Mouse (Mus musculus) adrenal gland, adult 8-10 months (tissue): ENCODE data around the gene Shisa6. TPM values are rescaled to one million over a fixed set of nuclear protein-coding genes. Genes with fewer than 3 reads are reported as not detected.
"Not testable (repeated sequence)": the region's sequence is repeated elsewhere in the genome, so short reads cannot be mapped to it uniquely, and the experiment has no call there.

Experiments
- DNase-seq: peaks from one replicate; pipeline ENCODE4 v3.0.0; 2022
- total RNA-seq, 4 experiments: library from RNA; stranded (reverse); gene quantifications; 2 replicates each; pipeline ENCODE4 v1.2.4; 2022

The Shisa6 gene
- total RNA-seq, 4 experiments from 2014 or later, result 0.15 to 1.0 (median 0.61) TPM

DNA sequence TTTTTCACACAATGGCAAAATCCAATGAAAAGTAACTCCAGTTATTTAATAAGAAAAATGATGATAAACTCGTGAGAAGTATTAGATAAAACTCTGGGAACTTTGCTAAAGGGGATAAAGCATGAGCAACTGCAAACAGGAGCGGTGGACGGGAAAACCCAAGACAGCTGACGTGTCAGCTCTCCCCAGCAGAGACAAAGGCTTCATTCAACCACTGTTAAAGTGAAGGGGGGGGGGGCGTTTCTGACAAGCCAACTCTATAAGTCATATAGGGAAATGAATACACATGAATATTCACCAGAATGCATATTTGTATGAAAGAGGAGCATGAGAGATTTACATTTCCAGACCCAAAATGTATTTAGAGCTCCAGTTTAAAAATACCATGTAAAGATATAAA lies 83.1 kb downstream of the Shisa6 start:
- no peak for DNase-seq

DNA sequence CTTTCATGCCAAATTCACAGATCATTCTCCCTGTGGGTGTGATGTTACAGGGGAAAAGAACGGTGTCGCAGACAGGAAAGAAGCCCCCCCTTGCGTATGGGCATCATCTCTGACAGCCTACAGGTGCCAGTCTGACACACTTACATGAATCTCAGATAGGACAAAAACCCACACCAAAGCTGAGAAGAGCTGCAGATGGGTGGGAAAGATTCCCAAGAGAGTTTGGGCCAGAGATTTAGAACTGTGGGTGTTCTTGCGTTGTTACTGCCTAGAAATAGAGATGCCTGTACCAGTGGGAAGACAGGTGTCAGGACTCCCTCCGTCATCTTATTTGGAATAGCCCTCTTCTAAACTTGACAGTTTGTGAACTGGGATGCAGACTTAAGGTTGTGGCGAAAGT lies 99.6 kb downstream of the Shisa6 start:
- DNase-seq, result no peak

DNA sequence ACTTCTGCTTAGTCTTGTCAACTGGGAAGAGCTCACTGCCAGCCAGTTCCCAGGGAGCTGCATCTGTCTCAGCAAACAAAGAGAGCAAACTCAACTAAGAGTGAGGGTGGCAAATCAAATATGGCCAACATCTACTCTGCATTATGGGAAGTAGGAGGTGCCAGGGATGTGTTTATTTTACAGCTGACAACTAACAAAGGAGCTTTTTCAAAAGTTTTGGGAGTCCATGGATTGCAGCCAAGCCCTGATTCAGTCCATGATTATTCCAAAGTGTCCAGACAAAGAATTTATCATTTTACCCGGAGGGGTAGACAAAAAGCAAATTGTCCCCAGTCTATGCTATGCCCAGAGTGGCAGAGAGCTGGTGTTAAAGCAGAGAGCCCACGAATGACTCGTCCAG lies 107.5 kb downstream of the Shisa6 start:
- no peak for DNase-seq

DNA sequence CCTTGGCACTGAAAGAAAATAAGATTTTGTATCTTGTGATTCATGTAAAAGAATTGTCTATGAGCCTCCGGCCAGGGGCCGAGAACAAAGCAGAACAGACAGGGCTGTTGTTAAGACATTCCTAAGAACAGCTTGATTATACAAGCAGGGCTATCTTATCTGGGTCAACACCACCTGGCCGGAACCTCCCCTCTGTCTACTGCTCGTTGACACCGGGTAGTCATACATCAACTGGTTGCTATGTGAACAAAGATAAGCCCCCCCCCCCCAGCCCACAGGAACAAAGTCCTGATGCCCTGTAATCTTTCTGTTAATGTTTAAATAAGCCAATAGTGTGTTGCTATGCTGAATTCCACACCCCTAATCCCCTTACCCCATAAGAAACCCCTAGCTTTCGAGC lies 117.0 kb downstream of the Shisa6 start:
- DNase-seq, result not testable (repeated sequence)

DNA sequence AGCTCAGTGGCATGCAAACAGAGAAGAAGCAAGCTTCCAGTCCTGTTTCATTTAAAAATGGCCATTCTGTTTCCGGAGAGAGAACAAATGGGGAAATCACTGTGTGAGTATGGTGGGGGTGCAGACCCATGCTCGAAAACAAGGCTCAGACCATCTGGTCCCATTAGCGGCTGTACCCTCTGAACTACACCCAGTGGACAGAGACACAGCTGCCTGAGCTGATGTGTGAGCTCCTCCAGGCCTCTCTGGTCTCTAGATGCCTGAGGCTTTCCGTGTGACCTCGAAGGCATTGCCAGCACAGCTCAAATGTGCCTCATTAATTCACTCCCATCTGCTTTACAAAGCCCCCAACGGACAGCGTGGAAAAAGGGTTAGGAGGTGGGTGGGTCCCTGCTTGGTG lies 125.7 kb downstream of the Shisa6 start:
- DNase-seq, result no peak

DNA sequence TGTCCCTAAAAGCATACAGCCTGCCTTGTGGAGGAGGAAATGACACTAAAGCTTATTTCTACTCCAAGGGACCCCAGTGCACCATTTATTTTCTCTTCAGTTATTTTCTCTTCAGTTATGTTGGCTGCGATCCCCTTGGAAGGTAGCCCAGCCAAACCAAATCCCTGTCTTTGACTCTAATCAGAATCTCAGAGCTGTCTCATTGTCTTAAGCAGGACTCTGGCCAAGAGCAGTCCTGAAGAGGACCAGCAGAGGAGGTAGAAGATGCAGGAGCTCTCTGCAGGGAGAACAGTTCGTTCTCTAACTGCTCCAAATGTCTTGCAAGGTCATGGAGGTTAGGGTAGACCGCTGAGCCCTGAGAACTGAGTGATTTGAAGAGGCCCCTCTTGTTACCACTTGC lies 138.2 kb downstream of the Shisa6 start:
- DNase-seq, result no peak

DNA sequence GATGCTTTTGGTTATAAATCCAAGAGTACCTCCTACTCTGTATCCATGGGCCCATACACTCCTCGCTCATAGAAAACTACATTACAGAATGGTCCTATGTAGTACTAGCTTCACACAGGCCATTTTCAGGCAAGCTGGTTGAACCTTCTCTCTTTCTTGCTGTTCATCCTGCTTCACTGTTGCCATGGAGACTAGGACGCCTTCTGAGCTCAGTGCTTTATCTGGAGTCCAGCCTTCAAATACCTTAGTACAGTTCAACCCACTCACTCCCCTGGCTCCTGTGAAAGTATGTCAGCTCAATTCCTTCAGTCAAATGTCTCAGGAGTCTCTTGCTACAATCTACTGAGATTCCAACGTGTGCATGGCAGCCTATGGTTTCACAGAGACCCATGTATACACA lies 154.0 kb downstream of the Shisa6 start:
- no peak for DNase-seq

DNA sequence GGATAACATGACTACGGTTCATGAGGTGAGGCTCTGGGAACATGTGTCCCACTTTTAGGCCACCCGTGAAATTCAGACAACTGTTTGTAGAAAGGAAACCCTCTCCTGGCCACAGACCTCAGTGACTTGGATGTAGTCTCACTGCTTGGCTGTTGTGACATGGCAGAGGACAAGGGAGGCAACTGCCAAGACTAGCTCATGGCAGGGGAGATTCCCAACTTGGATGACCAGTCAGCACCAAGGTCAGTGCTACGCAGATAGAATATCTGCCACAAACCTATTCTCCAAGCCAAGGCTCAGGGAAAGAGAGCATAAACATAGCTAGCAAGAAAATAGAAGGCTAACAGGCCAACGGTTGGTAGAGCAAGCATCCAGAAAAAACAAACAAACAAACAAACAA lies 156.0 kb downstream of the Shisa6 start:
- DNase-seq, result no peak

DNA sequence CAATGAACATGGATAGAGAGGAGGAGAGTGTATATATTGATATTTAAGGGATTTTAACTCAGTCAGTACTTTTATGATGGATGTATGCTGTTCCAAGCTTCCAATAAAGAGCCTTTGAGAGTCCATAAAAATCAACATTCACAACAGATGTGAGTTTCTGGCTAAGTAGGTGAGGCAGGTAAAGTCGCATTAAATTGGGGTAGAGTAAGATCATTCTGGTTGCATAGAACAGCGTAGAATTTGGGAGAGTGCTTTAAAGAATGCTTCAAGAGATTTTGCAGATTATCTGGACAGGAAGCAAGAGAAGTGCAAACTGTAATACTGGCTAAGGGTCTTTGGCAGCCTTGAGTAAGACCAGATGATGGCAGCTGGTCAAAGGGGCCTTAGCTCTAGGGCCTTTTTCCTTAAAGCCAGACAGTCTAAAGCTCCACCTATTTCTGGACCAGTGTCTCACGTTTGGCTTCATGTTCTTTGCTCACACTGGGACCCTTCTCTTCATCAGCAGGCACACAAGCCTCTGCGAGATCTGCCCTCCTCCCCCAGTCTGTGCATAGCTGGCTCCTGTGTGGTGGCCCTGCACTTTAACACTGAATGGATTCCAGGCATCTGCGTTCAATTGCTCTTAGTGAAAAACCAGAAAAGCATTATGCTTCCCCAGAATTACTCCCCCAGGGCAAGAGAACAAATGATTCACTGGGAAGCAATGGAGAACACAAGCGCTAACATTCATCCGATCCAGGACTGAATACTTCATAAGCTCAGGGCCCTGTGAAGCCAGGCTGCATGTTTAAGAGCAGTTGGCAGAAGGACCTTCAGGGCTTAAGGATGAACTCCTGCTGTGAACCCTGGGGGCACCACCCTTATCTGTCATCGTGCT lies 158.7 kb downstream of the Shisa6 start:
- DNase-seq, result no peak

DNA sequence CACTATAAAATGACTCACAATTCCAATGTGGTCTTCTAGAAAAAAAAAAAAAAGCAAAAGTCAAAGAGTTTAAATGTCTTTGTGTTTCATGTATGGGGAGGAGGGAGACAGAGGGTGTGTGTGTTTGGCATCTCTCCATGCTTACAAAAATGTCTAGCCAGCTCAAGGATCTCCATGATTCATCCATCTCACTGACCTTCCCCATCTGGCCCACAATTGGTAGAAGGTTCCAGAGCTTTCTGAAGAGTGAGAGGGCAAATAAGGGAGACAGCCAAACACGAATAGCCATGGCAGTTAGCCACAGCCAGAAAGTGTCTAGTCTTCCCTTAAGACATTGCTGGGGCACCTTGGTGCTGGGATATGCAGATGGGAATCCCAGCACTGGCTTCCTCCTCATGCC lies 166.0 kb downstream of the Shisa6 start:
- DNase-seq, result peak; percentile 11

DNA sequence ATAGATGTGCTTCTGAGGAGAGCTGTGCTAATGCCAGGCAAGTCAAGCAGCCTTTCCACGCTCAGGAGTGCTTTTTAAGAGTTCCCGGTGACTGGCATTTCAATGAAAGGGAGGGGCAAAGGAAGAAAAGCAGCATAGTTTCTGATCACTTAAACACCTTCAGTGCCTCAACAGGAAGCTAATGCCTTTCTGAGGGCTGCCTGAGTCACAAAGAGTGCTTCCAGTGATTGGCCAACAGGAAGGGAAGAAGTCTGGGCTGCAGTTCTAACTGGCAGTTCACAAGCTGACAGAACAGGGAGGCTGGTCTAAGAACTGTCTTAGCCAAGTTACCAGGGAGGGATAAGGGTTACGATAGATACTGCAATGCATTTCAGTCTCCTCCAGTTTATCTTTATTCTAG lies 180.9 kb downstream of the Shisa6 start:
- DNase-seq, result no peak

DNA sequence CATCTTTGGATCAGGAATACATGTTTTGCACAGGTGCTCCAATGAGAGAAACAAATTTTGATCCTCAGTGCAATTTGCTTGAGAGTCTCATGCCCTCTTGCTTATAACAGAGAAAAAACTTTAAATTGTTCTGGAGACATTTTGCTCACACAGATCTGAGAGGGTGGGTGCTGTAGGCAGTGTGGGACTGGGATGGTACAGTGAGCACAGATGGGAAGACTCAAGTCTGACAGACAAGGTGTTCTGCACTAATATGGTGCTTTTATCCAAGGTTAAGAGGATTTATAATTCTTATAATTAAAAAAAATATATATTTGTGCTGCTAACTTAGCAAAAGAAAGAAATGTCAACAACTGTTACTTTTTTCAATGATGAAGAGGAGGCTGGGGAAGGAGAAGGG lies 189.5 kb downstream of the Shisa6 start:
- no peak for DNase-seq

DNA sequence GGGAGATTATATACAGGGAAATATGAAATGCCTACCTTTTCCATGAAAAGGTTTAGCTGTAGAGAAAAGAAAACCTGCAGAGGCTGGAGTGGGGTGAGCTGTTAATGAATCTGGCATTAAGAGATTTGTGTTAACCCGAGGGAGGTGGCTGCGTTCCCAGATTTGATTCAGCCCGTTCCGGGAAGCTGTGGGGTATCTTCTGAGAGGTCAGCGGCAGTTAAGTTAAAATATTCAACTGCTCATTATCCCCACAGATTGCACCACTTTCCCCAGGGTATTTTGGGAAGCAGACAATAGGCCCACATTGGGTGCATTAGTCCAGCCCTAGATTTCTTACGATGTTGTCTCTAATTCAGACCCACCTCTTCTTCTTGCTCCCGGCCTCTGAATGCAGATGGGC lies 213.0 kb downstream of the Shisa6 start:
- DNase-seq, result no peak

DNA sequence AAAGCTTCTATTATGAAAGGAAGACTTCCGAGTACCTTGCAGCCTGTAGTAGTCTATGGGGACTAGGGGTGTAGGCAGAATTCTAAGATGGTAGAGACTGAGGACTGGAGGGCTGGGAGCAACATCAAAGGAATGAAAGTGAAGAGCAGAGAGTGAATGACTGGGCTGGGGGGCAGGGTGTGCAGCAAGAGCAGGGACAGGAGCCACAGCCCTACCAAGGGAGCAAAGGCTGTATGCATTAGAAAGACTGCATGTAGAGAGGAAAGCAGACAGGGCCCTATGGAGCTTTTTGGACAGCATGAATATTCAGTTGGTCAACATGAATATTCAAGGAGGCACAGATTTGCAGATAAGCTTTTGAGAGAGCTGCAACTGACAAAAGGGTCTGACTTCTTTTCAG lies 221.4 kb downstream of the Shisa6 start:
- no peak for DNase-seq

DNA sequence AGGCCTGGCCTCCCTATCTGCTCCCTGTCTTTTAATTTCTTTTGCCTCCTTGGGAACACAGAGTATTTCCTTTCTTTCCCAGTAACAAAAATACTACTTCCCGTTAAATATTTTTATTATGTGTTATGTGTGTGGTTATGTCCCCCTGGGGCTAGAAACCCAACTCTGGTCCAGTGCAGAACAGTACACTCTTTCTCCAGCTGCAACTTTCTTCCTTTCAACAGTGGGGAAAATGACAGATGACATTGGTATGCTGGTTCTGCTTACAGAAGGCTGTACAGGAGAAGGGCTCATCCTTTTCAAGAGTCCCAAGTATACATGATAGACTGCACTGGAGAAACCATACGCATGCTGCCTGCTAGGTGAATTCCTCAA lies 251.1 kb downstream of the Shisa6 start:
- DNase-seq, result no peak

DNA sequence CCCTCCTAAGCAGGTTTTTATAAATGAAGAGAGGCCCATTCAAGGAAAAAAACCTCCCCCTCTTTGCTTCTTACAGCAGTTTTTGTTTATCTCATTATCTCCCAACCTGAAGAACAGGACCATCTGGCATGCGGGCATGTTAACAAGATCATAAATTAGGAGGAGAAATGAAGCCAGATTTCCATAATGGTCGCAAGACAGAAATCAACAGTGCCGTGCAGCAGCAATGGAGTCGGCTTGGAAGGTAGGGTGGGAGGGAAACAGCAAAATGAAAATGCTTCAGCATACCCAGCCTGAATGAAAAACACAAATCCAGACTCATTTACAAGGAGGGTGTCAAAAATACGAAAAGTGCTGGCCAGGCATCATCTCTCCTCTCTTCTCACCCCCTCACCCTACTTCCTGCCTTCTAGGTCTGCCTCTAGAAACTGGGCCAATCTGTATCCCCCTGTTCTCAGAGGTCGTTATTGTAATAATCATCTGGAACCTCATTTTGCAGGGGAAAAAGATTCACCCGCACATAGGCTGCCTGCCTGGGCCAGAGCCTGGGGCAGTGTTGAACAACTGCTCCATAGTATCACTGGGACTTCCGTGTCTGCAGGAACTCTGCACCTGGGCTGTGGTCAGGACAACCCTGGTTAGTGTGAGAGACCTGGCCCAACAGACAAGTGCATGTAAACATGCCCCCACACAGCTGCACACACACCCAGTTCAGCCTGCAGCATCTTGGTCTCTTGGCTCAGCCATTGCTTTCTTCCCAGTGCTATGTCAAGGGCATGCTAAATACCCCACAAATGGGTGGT lies 251.7 kb downstream of the Shisa6 start:
- DNase-seq, result no peak

DNA sequence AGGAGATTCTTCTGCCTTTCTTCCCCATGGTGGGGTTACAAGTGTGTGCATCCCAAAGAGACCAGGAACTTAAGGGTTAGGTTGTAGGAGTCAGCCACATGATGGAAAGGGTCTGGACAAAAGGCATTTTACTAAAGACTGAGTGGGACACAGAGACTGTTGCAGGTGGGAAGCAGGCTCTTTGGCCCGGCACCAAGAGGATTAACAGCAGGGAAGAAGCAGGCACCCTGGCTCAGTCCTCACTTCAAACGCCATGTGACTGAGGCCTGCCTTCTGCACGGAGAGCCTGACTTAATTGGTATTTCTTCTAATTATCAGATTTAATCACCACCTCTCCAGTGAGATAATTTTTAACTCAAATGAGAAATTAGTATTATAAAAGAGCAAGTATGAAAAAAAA lies 258.7 kb downstream of the Shisa6 start:
- DNase-seq, result no peak

DNA sequence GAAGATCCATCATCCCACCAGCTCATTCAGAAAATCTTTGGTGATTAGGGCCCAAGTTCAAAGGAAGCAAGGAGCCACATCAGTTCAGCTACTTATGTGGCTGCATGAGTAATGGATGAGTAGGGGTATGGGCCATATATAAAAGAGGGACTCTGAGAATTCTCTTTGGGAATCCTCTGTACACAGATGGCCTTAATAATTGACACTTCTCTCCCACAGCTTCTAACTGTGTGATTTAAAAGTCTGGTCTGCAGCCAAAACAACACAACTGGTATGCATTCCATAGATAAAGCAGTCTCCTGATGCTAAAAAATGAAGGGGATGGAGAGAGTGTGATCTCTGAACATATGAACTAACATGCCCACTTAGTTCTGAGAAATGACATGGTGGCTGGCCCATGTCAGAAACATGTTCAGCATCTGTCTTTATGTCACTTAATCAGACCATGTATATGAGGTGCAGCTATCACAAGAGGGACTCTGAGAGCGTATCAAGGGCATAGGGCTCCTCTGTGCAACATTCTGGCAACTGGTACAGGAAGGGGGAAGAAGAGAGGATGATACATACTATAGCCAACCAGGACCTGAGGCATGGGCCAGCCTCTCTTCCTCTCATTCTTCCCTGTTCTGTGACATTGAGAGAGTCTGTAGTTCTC lies 260.3 kb downstream of the Shisa6 start:
- no peak for DNase-seq

DNA sequence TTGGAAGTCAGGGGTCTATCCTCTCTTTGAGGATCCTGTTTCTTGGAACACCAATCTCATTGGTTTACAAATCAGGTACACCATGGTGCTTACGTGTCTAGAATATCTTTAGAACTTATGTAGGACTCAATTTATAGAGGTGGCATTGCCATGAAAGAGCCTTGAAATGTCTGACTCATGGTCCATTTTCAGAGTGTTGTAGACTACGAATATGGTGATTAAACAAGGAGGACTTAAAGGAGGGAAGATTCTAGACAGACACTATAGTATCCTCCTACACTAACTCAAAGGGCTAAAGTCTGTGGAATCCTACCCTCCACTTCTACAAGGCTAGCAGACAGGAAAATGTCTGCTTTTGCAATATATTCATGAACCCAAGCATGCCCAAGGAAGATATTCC lies 265.6 kb downstream of the Shisa6 start:
- no peak for DNase-seq

DNA sequence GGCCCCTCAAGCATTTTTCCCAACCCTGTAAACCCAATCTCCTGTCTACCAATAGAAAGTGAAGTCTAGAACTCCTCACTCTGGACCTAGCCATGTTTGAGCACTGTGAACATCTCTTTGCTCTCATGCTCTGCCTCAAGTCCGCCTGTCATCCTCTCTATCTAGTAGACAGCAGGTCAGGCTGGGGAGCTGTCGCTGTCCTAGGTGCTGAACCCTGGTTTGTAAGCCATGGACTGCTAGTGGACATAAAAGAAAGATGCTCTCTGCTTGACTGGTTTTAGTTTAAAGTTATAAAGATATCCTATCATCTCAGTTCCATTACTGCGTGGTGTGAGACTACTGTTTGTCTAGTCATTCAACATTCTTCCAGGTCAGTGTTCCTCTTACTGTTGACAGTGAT lies 266.9 kb downstream of the Shisa6 start:
- DNase-seq, result peak; percentile 6

DNA sequence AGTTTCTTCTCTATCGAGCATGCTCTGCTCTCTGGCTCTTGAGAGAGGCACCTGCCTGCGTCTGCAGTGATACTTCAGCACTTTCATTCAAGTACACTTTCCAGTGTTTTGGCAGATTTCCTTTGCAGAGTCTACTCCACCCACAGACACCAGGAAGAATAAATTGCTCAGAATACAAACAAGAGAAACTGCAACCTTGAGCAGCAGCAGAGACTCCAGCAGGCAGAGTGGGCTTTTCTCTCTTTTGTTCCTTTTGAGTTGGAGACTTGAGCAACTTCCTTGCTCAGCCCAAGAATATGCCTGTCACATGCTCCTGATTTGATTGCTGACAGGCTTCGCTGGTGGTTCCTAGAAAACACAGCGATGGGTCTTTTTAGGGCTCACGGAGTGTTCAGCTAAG lies 278.6 kb downstream of the Shisa6 start:
- DNase-seq, result no peak

DNA sequence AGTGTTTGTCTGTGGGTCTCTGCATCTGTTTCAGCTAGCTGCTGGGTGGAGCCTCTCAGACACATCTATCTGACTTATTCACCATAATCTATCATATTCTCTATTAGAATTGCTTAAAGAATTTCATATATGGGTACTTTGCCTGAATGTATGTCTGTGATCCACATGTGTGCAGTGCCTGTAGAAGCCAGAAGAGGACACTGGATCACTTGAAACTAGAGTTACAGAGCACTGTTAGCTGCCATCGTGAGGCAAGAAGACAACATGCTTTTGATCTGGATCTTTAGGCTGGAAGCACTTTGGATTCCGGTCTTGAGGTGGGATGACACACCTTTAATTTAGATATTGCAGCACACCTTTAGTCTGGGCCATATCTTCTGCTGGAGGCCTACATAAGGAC lies 289.2 kb downstream of the Shisa6 start:
- no peak for DNase-seq

DNA sequence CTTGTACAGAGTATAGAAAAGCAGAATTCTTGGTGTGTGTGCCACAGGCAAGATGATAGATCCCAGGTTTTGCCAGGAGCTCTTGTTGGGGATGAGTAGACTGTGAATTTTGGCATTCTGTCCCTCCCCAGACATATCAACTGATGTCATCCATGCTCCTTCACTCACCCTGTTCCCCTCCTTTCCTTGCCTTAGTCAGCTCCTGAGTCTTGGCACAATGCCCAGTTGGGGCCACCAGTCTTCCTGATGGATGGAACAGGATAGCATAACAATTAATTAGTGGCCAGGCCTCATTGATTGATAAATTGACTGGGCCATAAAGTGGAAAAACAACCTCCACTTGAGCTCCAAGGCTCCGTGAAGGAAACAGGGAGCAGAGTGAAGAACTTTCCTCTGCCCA lies 292.9 kb downstream of the Shisa6 start:
- no peak for DNase-seq

DNA sequence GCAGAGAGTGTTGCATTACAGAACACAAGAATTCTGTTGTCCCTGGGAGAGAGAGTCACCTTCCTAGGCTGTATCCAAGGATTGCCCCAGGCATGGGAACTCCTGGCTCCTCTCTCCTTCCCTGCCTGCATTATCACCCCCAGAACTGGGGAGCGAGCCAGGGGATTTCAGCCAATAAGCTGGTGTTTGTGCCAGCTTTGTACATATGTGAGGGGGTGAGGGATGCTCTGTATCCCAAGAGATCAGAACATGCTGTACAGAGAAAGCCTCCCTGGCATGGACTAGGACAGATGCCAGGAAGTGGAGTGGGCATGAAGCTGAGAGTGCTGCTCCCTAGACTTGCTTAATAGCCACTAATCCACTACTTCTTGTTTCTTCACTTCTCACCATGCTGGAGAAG lies 303.6 kb downstream of the Shisa6 start:
- no peak for DNase-seq
